Mouse (Mus musculus) MEL (cell line): ENCODE data around the gene Gm49450.

ENCODE experiments used
- EP300 ChIP-seq, 2 experiments: IDR thresholded peaks; 2 replicates each; pipeline ENCODE4 v1.6.1; 2011; ENCODE audit warnings: improper control_type of control experiment in 2 of 2, low read length in 2 of 2, low read depth in 1 of 2, mild to moderate bottlenecking in 1 of 2
- ZC3H11A ChIP-seq: IDR thresholded peaks from 2 replicates; pipeline ENCODE4 v1.6.1; 2012; ENCODE audit warnings: low read depth, mild to moderate bottlenecking, inconsistent platforms, low read length, improper control_type of control experiment

DNA sequence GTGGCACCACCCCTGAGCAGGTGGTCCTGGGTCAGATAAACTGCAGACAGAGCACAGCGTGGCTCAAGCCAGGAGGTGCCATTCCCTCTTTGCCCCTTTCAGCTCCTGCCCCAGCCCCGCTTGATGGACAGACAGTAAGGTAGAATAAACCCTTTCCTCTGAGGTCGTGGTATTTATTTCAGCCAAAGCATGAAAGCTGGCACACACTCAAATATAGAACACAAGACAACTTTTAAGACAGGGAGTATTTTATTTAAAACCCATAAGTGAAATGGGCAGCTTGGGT lies 3.8 kb downstream of the Gm49450 start:
- no peak for TF ChIP-seq ZC3H11A
- TF ChIP-seq EP300 (IDR thresholded peaks at IDR 0.05; ENCODE audit: low read depth in 1 of 2, low read length in 2 of 2) = no peak
